Mouse (Mus musculus): ENCODE measurements around the gene Galm. TPM values are rescaled to one million over a fixed set of nuclear protein-coding genes. Genes with fewer than 3 reads are reported as not detected.
"Not testable (repeated sequence)": the region's sequence is repeated elsewhere in the genome, so short reads cannot be mapped to it uniquely, and the experiment has no call there.

The Galm gene
- polyA plus RNA-seq, 1 experiment from 2014 or later: 14.5 TPM

DNA sequence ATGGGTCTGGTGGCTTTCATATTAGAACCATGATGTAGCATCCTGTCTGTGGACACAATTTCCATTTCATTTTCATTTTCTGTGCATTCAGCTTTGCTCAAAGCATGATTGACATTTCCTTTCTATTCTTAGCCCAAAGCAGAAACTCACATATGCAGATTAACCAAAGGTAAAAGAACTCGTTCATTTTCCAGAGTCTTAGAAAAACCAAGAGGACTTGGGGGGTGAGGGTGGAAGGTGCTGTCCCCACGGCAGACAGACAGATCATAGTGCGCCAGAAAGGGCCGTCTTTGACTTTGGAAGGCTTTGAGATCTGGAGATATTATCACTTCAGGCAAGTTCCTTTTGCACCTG, 48.1 kb downstream of the Galm start:
- Histone ChIP-seq H3K4me1 (ENCODE audit: control insufficient read depth, insufficient read depth, low read length) (no peaks in the 10 kb centered on the region), H3K27ac (ENCODE audit: low read length) (no peak overlapping the region), H3K4me3 (ENCODE audit: low read length) (no peak overlapping the region), H3K9me3 (replicated peaks; ENCODE audit: control insufficient read depth, low read length) (no peaks in the 10 kb centered on the region), H3K4me2 (ENCODE audit: low read depth, low read length) (no peak overlapping the region), H3K9ac (ENCODE audit: low read length) (no peak overlapping the region), H3K27me3 (ENCODE audit: control insufficient read depth, insufficient read depth, low read length) (no peaks in the 10 kb centered on the region), H3K36me3 (ENCODE audit: control insufficient read depth, insufficient read depth) (no peaks in the 10 kb centered on the region)
- no peak for ATAC-seq (replicated peaks; ENCODE audit: extremely low read depth, insufficient read depth, low FRiP score)
- 76% methylated on average over 4 of the region's 4 CpGs for WGBS

GRCm38 (mm10) chr17:80175966-80176365, 48.7 kb downstream of the Galm start:
- H3K4me1 ChIP-seq (ENCODE audit: control insufficient read depth, insufficient read depth, low read length): no peaks in the 10 kb centered on the region
- no peak overlapping the region for H3K4me3 ChIP-seq (ENCODE audit: low read length)
- no peak overlapping the region for H3K9ac ChIP-seq (ENCODE audit: low read length)
- H3K4me2 ChIP-seq (ENCODE audit: low read depth, low read length): no peak overlapping the region
- no peak for ATAC-seq (replicated peaks; ENCODE audit: extremely low read depth, insufficient read depth, low FRiP score)
- H3K9me3 ChIP-seq (replicated peaks; ENCODE audit: control insufficient read depth, low read length): no peaks in the 10 kb centered on the region
- H3K36me3 ChIP-seq (ENCODE audit: control insufficient read depth, insufficient read depth): no peaks in the 10 kb centered on the region
- WGBS: 86% methylated on average over 3 of the region's 3 CpGs
- no peak overlapping the region for H3K27ac ChIP-seq (ENCODE audit: low read length)
- no peaks in the 10 kb centered on the region for H3K27me3 ChIP-seq (ENCODE audit: control insufficient read depth, insufficient read depth, low read length)

GRCm38 (mm10) chr17:80178846-80179245, 51.6 kb downstream of the Galm start:
- H3K36me3 ChIP-seq (ENCODE audit: control insufficient read depth, insufficient read depth); H3K4me3 ChIP-seq (ENCODE audit: low read length): not testable (repeated sequence)

GRCm38 (mm10) chr17:80179959-80180358, 52.7 kb downstream of the Galm start:
- whole genome bisulfite sequencing: 1% methylated on average over 6 of the region's 6 CpGs
- 0 out of 2 replicates have a peak, but pooled peaks have one; percentile 61 for ATAC-seq (replicated peaks; ENCODE audit: extremely low read depth, insufficient read depth, low FRiP score)
- no peak overlapping the region for H3K27ac ChIP-seq (ENCODE audit: low read length)
- H3K4me2 ChIP-seq (ENCODE audit: low read depth, low read length): no peak overlapping the region
- H3K9me3 ChIP-seq (replicated peaks; ENCODE audit: control insufficient read depth, low read length): no peaks in the 10 kb centered on the region
- H3K36me3 ChIP-seq (ENCODE audit: control insufficient read depth, insufficient read depth): no peaks in the 10 kb centered on the region
- no peaks in the 10 kb centered on the region for H3K4me1 ChIP-seq (ENCODE audit: control insufficient read depth, insufficient read depth, low read length)
- no peak overlapping the region for H3K9ac ChIP-seq (ENCODE audit: low read length)
- no peak overlapping the region for H3K4me3 ChIP-seq (ENCODE audit: low read length)
- H3K27me3 ChIP-seq (ENCODE audit: control insufficient read depth, insufficient read depth, low read length): no peaks in the 10 kb centered on the region

More at GRCm38 (mm10) chr17:80178846-80179245, 51.6 kb downstream of the Galm start:
- H3K9ac ChIP-seq (ENCODE audit: low read length); H3K27me3 ChIP-seq (ENCODE audit: control insufficient read depth, insufficient read depth, low read length); H3K27ac ChIP-seq (ENCODE audit: low read length); H3K4me2 ChIP-seq (ENCODE audit: low read depth, low read length); ATAC-seq (replicated peaks; ENCODE audit: extremely low read depth, insufficient read depth, low FRiP score); H3K9me3 ChIP-seq (replicated peaks; ENCODE audit: control insufficient read depth, low read length); H3K4me1 ChIP-seq (ENCODE audit: control insufficient read depth, insufficient read depth, low read length): not testable (repeated sequence)
- 97% methylated on average over 3 of the region's 3 CpGs for WGBS

DNA sequence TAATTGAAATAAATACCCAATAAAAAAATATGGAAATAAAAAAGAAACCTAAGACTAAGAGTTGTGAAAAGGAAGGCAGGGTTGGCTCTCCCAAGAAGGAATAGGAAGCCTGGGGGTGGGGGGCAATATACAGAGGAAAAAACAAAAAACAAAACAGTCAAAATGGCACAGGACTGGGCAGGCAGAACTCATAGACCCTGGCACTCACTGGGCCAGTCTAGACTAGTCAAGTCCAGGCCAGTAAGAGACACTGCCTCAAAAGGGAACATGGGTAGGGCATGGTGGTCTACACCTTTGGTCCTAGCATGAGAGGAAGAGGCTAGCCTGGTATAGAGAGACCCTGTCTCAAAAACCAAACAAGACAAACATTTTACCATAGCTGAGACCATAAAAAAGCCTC, 53.2 kb downstream of the Galm start:
- Histone ChIP-seq H3K4me1 (ENCODE audit: control insufficient read depth, insufficient read depth, low read length) (no peaks in the 10 kb centered on the region), H3K27ac (ENCODE audit: low read length) (no peak overlapping the region), H3K27me3 (ENCODE audit: control insufficient read depth, insufficient read depth, low read length) (no peaks in the 10 kb centered on the region), H3K4me3 (ENCODE audit: low read length) (no peak overlapping the region), H3K9ac (ENCODE audit: low read length) (no peak overlapping the region), H3K36me3 (ENCODE audit: control insufficient read depth, insufficient read depth) (no peaks in the 10 kb centered on the region), H3K4me2 (ENCODE audit: low read depth, low read length) (no peak overlapping the region), H3K9me3 (replicated peaks; ENCODE audit: control insufficient read depth, low read length) (no peaks in the 10 kb centered on the region)
- no peak for ATAC-seq (replicated peaks; ENCODE audit: extremely low read depth, insufficient read depth, low FRiP score)

DNA sequence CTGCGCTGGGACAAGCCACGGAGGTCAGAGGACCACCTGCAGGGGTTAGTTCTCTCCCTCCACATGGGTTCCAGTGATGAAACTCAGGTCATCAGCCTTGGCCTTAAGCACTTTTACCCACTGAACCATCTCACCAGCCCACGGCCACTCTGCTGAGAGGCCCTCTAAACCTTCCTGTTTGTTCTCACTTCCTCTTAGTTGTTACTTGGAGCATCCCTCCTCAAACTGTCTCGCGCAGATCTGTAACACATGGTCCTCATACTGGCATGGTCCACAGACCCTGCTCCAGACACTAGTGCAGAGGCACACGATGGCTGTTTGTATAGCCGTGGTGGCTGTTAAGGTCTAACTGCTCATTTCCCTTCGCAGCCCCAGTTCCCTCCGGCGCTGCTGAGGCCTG, 56.3 kb downstream of the Galm start:
- H3K4me1 ChIP-seq (ENCODE audit: control insufficient read depth, insufficient read depth, low read length): no peaks in the 10 kb centered on the region
- 76% methylated on average over 10 of the region's 10 CpGs for WGBS
- no peak overlapping the region for H3K27ac ChIP-seq (ENCODE audit: low read length)
- no peaks in the 10 kb centered on the region for H3K36me3 ChIP-seq (ENCODE audit: control insufficient read depth, insufficient read depth)
- H3K4me2 ChIP-seq (ENCODE audit: low read depth, low read length): no peak overlapping the region
- H3K9ac ChIP-seq (ENCODE audit: low read length): no peak overlapping the region
- no peak overlapping the region for H3K4me3 ChIP-seq (ENCODE audit: low read length)
- ATAC-seq (replicated peaks; ENCODE audit: extremely low read depth, insufficient read depth, low FRiP score): no peak
- H3K27me3 ChIP-seq (ENCODE audit: control insufficient read depth, insufficient read depth, low read length): no peaks in the 10 kb centered on the region
- no peaks in the 10 kb centered on the region for H3K9me3 ChIP-seq (replicated peaks; ENCODE audit: control insufficient read depth, low read length)

DNA sequence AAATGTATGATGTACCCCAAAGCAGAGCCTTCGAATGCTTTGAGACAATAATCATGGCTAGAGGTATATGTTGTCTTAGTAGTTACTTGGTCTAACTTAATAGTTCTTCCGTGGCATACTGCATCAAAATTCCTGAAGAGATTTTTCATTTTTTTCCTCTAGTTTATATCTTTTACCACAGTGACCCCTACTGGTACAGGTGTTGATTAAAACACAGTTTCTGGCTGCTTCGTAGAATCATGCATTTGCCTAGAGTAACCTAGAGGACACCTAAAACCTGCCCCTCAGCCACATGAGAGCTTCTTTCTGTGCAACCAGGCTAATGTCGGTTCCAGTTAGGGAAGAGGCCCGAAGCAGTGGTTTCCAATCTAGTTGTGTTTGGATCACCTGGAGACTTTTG, 65.8 kb downstream of the Galm start:
- H3K27me3 ChIP-seq (ENCODE audit: control insufficient read depth, insufficient read depth, low read length): no peaks in the 10 kb centered on the region
- 60% methylated on average over 5 of the region's 5 CpGs for WGBS

GRCm38 (mm10) chr17:80199160-80199778, 72.0 kb downstream of the Galm start:
- 95% methylated on average over 3 of the region's 3 CpGs for WGBS
- no peaks in the 10 kb centered on the region for H3K27me3 ChIP-seq (ENCODE audit: control insufficient read depth, insufficient read depth, low read length)
- no peak overlapping the region for H3K4me2 ChIP-seq (ENCODE audit: low read depth, low read length)
- no peak overlapping the region for H3K4me3 ChIP-seq (ENCODE audit: low read length)
- peaks cover 37% of the 10 kb centered on the region for H3K36me3 ChIP-seq (ENCODE audit: control insufficient read depth, insufficient read depth)
- H3K4me1 ChIP-seq (ENCODE audit: control insufficient read depth, insufficient read depth, low read length): no peaks in the 10 kb centered on the region
- H3K27ac ChIP-seq (ENCODE audit: low read length): no peak overlapping the region
- ATAC-seq (replicated peaks; ENCODE audit: extremely low read depth, insufficient read depth, low FRiP score): no peak
- H3K9ac ChIP-seq (ENCODE audit: low read length): no peak overlapping the region
- H3K9me3 ChIP-seq (replicated peaks; ENCODE audit: control insufficient read depth, low read length): no peaks in the 10 kb centered on the region

More for the DNA sequence above, 65.8 kb downstream of the Galm start:
- Histone ChIP-seq H3K9me3 (replicated peaks; ENCODE audit: control insufficient read depth, low read length) (no peaks in the 10 kb centered on the region), H3K4me1 (ENCODE audit: control insufficient read depth, insufficient read depth, low read length) (no peaks in the 10 kb centered on the region), H3K4me2 (ENCODE audit: low read depth, low read length) (no peak overlapping the region), H3K4me3 (ENCODE audit: low read length) (no peak overlapping the region), H3K36me3 (ENCODE audit: control insufficient read depth, insufficient read depth) (peaks cover 12% of the 10 kb centered on the region; the same call in 1 of the 2 replicates), H3K27ac (ENCODE audit: low read length) (no peak overlapping the region), H3K9ac (ENCODE audit: low read length) (no peak overlapping the region)
- no peak for ATAC-seq (replicated peaks; ENCODE audit: extremely low read depth, insufficient read depth, low FRiP score)

DNA sequence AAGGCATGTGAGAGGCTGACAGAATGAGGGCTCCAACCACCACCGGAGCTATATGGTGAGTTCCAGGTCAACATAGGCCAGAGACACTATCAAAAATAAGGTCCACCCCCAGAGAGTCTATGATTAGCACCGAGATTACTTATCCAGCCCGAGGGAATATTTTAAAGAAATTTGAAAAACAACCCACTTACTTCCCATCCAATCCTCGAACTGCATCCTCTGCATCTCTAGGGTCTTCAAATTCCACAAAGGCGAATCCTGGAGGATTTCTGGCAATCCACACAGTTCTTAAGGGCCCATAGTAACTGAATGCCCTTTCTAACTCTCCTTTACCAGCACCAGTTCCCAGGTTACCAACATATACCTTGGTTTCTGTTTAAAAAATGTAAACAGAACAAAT, 78.4 kb downstream of the Galm start:
- Histone ChIP-seq H3K4me3 (ENCODE audit: low read length) (peak overlapping the region; percentile 84), H3K27ac (ENCODE audit: low read length) (no peak overlapping the region)

More for the DNA sequence above, 78.4 kb downstream of the Galm start:
- peaks cover 10% of the 10 kb centered on the region for H3K4me1 ChIP-seq (ENCODE audit: control insufficient read depth, insufficient read depth, low read length)
- peak overlapping the region; percentile 99 for H3K9ac ChIP-seq (ENCODE audit: low read length)
- H3K9me3 ChIP-seq (replicated peaks; ENCODE audit: control insufficient read depth, low read length): no peaks in the 10 kb centered on the region
- peaks cover 28% of the 10 kb centered on the region for H3K36me3 ChIP-seq (ENCODE audit: control insufficient read depth, insufficient read depth)
- 8% methylated on average over 5 of the region's 5 CpGs for WGBS
- no peaks in the 10 kb centered on the region for H3K27me3 ChIP-seq (ENCODE audit: control insufficient read depth, insufficient read depth, low read length)
- peak overlapping the region; percentile 89 for H3K4me2 ChIP-seq (ENCODE audit: low read depth, low read length)
- ATAC-seq (replicated peaks; ENCODE audit: extremely low read depth, insufficient read depth, low FRiP score): no peak

Data from heart, embryonic 16.5 days (tissue).